Mouse (Mus musculus) brain, embryonic 14.5 days (tissue): Measurements from ENCODE around the gene Cyp4a29.
"Not testable (repeated sequence)": the region's sequence is repeated elsewhere in the genome, so short reads cannot be mapped to it uniquely, and the experiment has no call there.

Experiments used
- CTCF ChIP-seq: fragments of 200-500 bp; IDR thresholded peaks from 2 replicates; pipeline ENCODE4 v1.5.1; 2012; ENCODE audit warnings: inconsistent platforms, mild to moderate bottlenecking, moderate library complexity, borderline replicate concordance; ENCODE audit not compliant: insufficient read depth, insufficient read length; ENCODE audit errors: extremely low read depth
- POLR2A ChIP-seq: fragments of 200-500 bp; IDR thresholded peaks from 2 replicates; pipeline ENCODE4 v1.6.1; 2012; ENCODE audit warnings: mild to moderate bottlenecking, inconsistent platforms, borderline replicate concordance; ENCODE audit not compliant: poor library complexity, insufficient read depth, insufficient read length, severe bottlenecking; ENCODE audit errors: extremely low read depth

DNA sequence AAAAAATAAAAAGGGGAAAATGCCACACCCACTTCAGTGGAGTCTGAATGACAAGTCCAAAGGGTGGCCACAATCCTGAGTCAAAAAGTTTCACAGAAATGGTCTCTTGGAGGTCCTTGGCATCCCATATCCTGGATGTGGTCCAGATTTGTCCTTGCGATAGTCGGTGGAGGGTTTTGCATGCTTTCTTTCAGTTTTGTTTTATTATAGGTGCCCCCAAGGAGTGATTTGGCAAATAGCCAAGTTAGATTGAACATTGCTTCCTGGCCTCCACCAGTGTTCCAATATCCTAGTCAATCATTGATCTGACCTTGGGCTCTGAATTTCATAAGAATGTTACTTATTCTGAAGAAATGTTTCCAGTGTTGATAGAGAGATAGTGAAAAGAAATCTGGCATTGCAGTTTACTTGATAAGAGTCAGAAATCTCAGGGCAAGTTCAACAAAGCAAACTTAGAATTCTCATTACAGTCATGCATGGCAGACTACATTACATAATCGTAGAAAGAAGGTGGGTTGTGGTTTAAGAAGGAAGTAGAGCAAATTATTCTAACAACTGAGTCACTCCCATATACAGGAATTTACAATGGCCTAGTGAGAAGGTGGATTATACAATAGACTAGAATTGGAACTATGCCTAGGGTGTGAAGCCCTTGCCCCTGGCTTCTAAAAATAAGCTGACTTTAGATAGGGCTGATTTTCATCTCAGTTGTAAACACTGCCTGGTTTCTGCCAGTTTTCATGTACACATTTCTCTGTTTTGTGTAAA lies 36.5 kb downstream of the Cyp4a29 start:
- TF ChIP-seq POLR2A, CTCF: not testable (repeated sequence)
